Mouse (Mus musculus) heart, embryonic 11.5 days (tissue): ENCODE measurements at regions not wholly inside any gene's neighbourhood (a gene's known extent, or its start where the extent isn't known, plus 50 kb on each side); places are given as distances from the start of the nearest gene placed in this dataset.

Experiments used
- ATAC-seq: fragments of 200-750 bp; cut with Nextera tagmentation; replicated peaks from 2 replicates; pipeline ENCODE4 v1.8.0; 2017; ENCODE audit warnings: moderate library complexity; ENCODE audit not compliant: insufficient number of reproducible peaks, low FRiP score, low TSS enrichment
- H3K27ac ChIP-seq: fragments of 300-500 bp; sonication (generic); 2 replicates; pipeline ENCODE4 v1.5.1; 2014; ENCODE audit warnings: mild to moderate bottlenecking, low read depth, low read length
- H3K27me3 ChIP-seq: fragments of 300-500 bp; sonication (generic); 2 replicates; pipeline ENCODE4 v1.6.1; 2014; ENCODE audit warnings: mild to moderate bottlenecking, low read length, mixed read lengths; ENCODE audit not compliant: control insufficient read depth, insufficient read depth
- H3K36me3 ChIP-seq: fragments of 300-500 bp; sonication (generic); 2 replicates; pipeline ENCODE4 v1.6.1; 2014; ENCODE audit warnings: mild to moderate bottlenecking, low read length, moderate library complexity, mixed read lengths; ENCODE audit not compliant: control insufficient read depth, insufficient read depth
- H3K4me1 ChIP-seq: fragments of 300-500 bp; sonication (generic); 2 replicates; pipeline ENCODE4 v1.6.1; 2014; ENCODE audit warnings: low read length; ENCODE audit not compliant: control insufficient read depth, insufficient read depth
- H3K4me2 ChIP-seq: fragments of 300-500 bp; sonication (generic); 2 replicates; pipeline ENCODE4 v1.6.1; 2014; ENCODE audit warnings: mild to moderate bottlenecking, moderate library complexity
- H3K4me3 ChIP-seq: fragments of 300-500 bp; sonication (generic); 2 replicates; pipeline ENCODE4 v1.5.1; 2014; ENCODE audit warnings: low read depth, low read length
- H3K9ac ChIP-seq: fragments of 300-500 bp; sonication (generic); 2 replicates; pipeline ENCODE4 v1.6.1; 2014; ENCODE audit warnings: mild to moderate bottlenecking, low read depth, low read length, moderate library complexity
- H3K9me3 ChIP-seq: fragments of 300-500 bp; sonication (generic); replicated peaks from 2 replicates; pipeline ENCODE4 v1.6.1; 2016; ENCODE audit warnings: low read length; ENCODE audit not compliant: control insufficient read depth
- WGBS: fragments of 180-500 bp; shearing (Covaris S2); extraction: QIAGEN DNeasy Blood & Tissue Kit; methylation state at CpG from one replicate; pipeline ENCODE4 v1.1.7; 2014; ENCODE audit not compliant: insufficient replicate concordance; 5-methylcytosine and 5-hydroxymethylcytosine counted together

DNA sequence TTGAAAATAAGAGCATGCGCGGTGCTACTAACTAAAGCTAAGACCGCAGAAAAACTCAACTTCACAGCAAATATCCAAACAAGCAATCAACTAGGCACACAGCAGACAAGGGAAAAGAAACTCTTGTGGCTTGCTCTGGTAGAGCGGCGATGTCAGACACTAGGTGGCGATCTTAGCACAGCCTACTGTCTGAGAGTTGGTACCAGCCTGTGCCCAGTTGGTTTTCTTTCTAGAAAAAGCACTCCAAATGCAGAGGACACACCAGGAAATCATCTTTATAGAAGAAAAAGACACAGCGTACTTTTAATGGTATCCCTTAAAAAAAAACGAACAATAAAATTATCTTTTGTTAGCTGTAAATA, 115.6 kb downstream of the Kdr start:
- no peaks in the 10 kb centered on the region for H3K9me3 ChIP-seq
- no peak overlapping the region for H3K4me2 ChIP-seq
- no peak for ATAC-seq
- no peaks in the 10 kb centered on the region for H3K4me1 ChIP-seq
- H3K27me3 ChIP-seq = no peaks in the 10 kb centered on the region; the same call in 1 of the 2 replicates
- WGBS = 13% methylated on average over 8 of the region's 8 CpGs
- H3K36me3 ChIP-seq = no peaks in the 10 kb centered on the region
- H3K27ac ChIP-seq = no peak overlapping the region
- no peak overlapping the region for H3K9ac ChIP-seq
- H3K4me3 ChIP-seq = no peak overlapping the region

- 54% methylated on average over 8 of the region's 8 CpGs for WGBS
- no peaks in the 10 kb centered on the region; the same call in 1 of the 2 replicates for H3K27me3 ChIP-seq
- no peaks in the 10 kb centered on the region for H3K36me3 ChIP-seq
- no peak overlapping the region for H3K4me2 ChIP-seq
- no peak for ATAC-seq
- H3K9me3 ChIP-seq = no peaks in the 10 kb centered on the region
- H3K4me1 ChIP-seq = no peaks in the 10 kb centered on the region
- no peak overlapping the region for H3K27ac ChIP-seq
- no peak overlapping the region for H3K9ac ChIP-seq
- no peak overlapping the region for H3K4me3 ChIP-seq
Measured at GRCm38 (mm10) chr5:75861916-75862629, 116.2 kb downstream of the Kdr start.

- 89% methylated on average over 8 of the region's 8 CpGs for WGBS
- Histone ChIP-seq H3K9me3 (no peaks in the 10 kb centered on the region), H3K9ac (no peak overlapping the region), H3K27ac (no peak overlapping the region), H3K4me2 (no peak overlapping the region), H3K27me3 (no peaks in the 10 kb centered on the region; the same call in 1 of the 2 replicates), H3K4me3 (no peak overlapping the region), H3K4me1 (no peaks in the 10 kb centered on the region), H3K36me3 (no peaks in the 10 kb centered on the region)
- no peak for ATAC-seq
Measured at GRCm38 (mm10) chr5:75859316-75859836, 118.9 kb downstream of the Kdr start.

DNA sequence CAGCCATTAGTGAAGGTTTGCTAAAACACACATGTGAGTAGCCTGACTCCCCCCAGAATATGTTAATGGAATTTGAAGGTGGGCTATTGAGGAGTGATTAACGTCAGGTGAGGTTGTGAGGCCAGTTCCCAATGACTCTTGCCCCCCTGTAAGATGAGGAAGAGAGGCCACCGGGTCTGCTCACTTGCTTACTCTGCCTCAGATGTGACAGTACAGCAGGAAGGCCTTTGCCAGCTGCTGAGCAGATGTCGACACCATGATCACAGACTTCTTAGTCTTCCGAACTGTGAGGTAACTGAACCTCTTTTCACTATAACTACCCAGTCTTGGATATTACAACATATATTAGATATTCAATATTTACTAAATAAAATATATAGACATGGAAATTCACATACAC, 127.4 kb downstream of the Kdr start:
- no peaks in the 10 kb centered on the region for H3K36me3 ChIP-seq
- no peak for ATAC-seq
- peaks cover 8% of the 10 kb centered on the region; the same call in 1 of the 2 replicates for H3K27me3 ChIP-seq
- no peaks in the 10 kb centered on the region for H3K4me1 ChIP-seq
- no peak overlapping the region for H3K9ac ChIP-seq
- no peak overlapping the region for H3K4me3 ChIP-seq
- no peaks in the 10 kb centered on the region for H3K9me3 ChIP-seq
- no peak overlapping the region for H3K4me2 ChIP-seq
- 67% methylated on average over 4 of the region's 4 CpGs for WGBS
- no peak overlapping the region for H3K27ac ChIP-seq

- no peak overlapping the region for H3K27ac ChIP-seq
- no peak overlapping the region for H3K4me3 ChIP-seq
- no peak for ATAC-seq
- no peaks in the 10 kb centered on the region for H3K36me3 ChIP-seq
- H3K27me3 ChIP-seq = peaks cover 8% of the 10 kb centered on the region; the same call in 1 of the 2 replicates
- no peaks in the 10 kb centered on the region for H3K4me1 ChIP-seq
- whole genome bisulfite sequencing = 78% methylated on average over 6 of the region's 6 CpGs
- H3K9ac ChIP-seq = no peak overlapping the region
- no peak overlapping the region for H3K4me2 ChIP-seq
- H3K9me3 ChIP-seq = no peaks in the 10 kb centered on the region
Measured at GRCm38 (mm10) chr5:75847966-75848365, 130.3 kb downstream of the Kdr start.

DNA sequence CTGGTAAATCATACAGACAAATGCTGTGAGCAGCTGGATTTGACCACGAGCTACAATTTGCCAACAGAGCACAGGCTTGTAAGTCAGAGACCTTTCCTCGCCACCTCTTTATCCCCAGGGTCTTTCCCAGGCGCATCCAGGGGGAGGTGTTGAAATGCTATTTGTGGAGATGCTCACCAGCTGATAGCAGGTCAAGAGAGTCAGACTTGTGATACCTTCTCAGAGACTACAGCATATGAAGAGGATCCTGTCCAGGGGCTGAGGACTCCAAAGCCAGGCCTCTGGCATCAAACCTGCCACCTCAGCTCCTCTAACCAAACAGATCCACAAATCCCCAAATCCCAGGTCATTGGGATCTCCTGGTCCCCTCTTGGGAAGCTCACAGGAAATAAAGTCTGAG, 130.9 kb downstream of the Kdr start:
- Histone ChIP-seq H3K36me3 (no peaks in the 10 kb centered on the region), H3K4me3 (no peak overlapping the region), H3K9me3 (no peaks in the 10 kb centered on the region), H3K27ac (no peak overlapping the region), H3K27me3 (peaks cover 8% of the 10 kb centered on the region; the same call in 1 of the 2 replicates), H3K4me2 (no peak overlapping the region), H3K9ac (no peak overlapping the region), H3K4me1 (no peaks in the 10 kb centered on the region)
- WGBS = 41% methylated on average over 3 of the region's 3 CpGs
- ATAC-seq = no peak

DNA sequence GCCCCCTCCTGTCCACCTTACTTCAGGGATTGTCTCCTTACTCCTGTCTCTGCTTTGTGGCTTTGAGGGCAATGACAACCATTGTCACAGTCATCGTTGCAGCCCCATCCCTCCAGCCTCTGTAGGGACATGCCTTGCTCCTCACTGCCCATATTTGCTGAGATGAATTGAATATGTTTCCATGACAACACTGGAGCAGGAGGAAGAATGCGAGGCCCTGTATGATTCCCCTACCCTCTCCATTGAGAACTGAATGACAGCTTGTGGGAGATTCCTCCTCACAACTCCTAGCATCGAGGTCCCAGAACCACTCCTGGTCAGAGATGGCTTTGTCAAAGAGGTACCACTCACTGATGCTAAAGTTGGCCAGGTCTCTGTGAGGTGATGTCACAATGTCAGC, 132.2 kb downstream of the Kdr start:
- WGBS = 77% methylated on average over 3 of the region's 3 CpGs
- no peaks in the 10 kb centered on the region for H3K36me3 ChIP-seq
- ATAC-seq = no peak

DNA sequence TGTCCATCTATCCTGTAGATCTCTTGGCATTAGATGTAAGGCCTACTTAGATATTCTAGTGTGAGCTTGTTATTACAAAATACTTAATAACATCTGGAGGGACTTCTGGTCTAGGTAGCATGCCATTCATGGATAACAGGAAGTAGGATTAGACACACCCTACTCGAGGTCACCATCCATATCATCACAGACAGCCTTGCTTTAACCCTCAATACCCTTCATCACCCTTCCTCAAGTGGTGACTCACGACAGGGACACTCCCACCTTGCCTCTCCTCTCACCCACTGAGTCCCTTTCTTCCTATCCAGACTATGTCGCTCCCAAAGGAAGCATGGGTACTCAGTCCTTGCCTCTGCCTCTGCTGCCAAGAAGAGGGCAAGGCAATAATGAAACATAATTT, 134.5 kb downstream of the Kdr start:
- WGBS = 65% methylated on average over 3 of the region's 3 CpGs
- no peaks in the 10 kb centered on the region for H3K9me3 ChIP-seq

More for the DNA sequence above, 132.2 kb downstream of the Kdr start:
- no peaks in the 10 kb centered on the region for H3K4me1 ChIP-seq
- H3K27ac ChIP-seq = no peak overlapping the region
- H3K4me2 ChIP-seq = no peak overlapping the region
- no peak overlapping the region for H3K9ac ChIP-seq
- no peak overlapping the region for H3K4me3 ChIP-seq
- H3K9me3 ChIP-seq = no peaks in the 10 kb centered on the region
- H3K27me3 ChIP-seq = peaks cover 8% of the 10 kb centered on the region; the same call in 1 of the 2 replicates

GRCm38 (mm10) chr5:75840421-75840820, 137.8 kb downstream of the Kdr start:
- Histone ChIP-seq H3K4me3 (no peak overlapping the region), H3K4me2 (no peak overlapping the region), H3K4me1 (no peaks in the 10 kb centered on the region), H3K27ac (no peak overlapping the region), H3K9ac (no peak overlapping the region), H3K9me3 (no peaks in the 10 kb centered on the region), H3K27me3 (no peaks in the 10 kb centered on the region), H3K36me3 (no peaks in the 10 kb centered on the region)
- ATAC-seq = no peak
- WGBS = 80% methylated on average over 7 of the region's 7 CpGs

More for the DNA sequence above, 134.5 kb downstream of the Kdr start:
- Histone ChIP-seq H3K9ac (no peak overlapping the region), H3K27ac (no peak overlapping the region), H3K36me3 (no peaks in the 10 kb centered on the region), H3K4me3 (no peak overlapping the region), H3K4me1 (no peaks in the 10 kb centered on the region), H3K27me3 (peaks cover 5% of the 10 kb centered on the region; the same call in 1 of the 2 replicates), H3K4me2 (no peak overlapping the region)
- ATAC-seq = no peak
